Mouse (Mus musculus) erythroblast, embryonic 14.5 days (primary cell): Measurements from ENCODE around the gene Tm7sf2. TPM values are rescaled to one million over a fixed set of nuclear protein-coding genes. Genes with fewer than 3 reads are reported as not detected.

Source experiments
- H3K27me3 ChIP-seq: 2 replicates; pipeline ENCODE4 v1.6.1; 2012; ENCODE audit warnings: inconsistent platforms; ENCODE audit not compliant: control insufficient read depth
- H3K36me3 ChIP-seq: 2 replicates; pipeline ENCODE4 v1.6.1; 2012; ENCODE audit warnings: mild to moderate bottlenecking, inconsistent platforms; ENCODE audit not compliant: control insufficient read depth
- H3K4me1 ChIP-seq: 2 replicates; pipeline ENCODE4 v1.6.1; 2012; ENCODE audit warnings: inconsistent platforms; ENCODE audit not compliant: control insufficient read depth
- H3K4me3 ChIP-seq: replicated peaks from 2 replicates; pipeline ENCODE3; 2012; ENCODE audit warnings: moderate library complexity, mild to moderate bottlenecking, inconsistent platforms
- H3K9me3 ChIP-seq: 2 replicates; pipeline ENCODE4 v1.6.1; 2012; ENCODE audit warnings: low read length, inconsistent platforms, mixed read lengths; ENCODE audit not compliant: control insufficient read depth
- GATA1 ChIP-seq: IDR thresholded peaks from 2 replicates; pipeline ENCODE4 v1.6.1; 2012; ENCODE audit warnings: low read length, inconsistent platforms, mixed read lengths
- TAL1 ChIP-seq: IDR thresholded peaks from 3 replicates; pipeline ENCODE4 v1.6.1; 2012; ENCODE audit warnings: low read length, inconsistent platforms, mixed read lengths
- polyA plus RNA-seq: library from polyadenylated mRNA; stranded (reverse); fragments of >175 nt; gene quantifications from 2 replicates; pipeline ENCODE4 v1.2.3, GENCODE M21; 2012

Tm7sf2 gene
- polyA plus RNA-seq, 1 experiment: 1.4 TPM

DNA sequence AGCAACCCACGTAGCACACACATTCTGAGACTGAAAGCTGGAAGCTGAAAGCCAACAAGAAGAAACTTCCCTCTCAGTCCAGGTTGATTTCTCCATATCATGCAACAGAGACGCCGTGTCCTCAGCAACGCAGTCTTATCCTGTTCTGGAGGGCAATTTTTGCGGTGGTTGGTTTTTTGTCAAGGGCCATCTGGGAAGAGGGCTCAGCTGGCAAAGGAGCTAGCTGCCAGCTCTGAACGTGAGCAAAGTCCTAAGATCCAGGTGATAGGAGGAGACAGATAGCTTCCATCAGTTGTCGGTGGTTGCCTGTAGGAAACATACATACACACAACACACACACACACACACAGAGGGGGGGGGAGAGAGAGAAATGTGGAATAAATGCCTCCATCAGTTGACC is 29.8 kb downstream of the Tm7sf2 start:
- Histone ChIP-seq H3K9me3 (no peaks in the 10 kb centered on the region), H3K4me1 (peaks cover 4% of the 10 kb centered on the region), H3K27me3 (no peaks in the 10 kb centered on the region), H3K36me3 (no peaks in the 10 kb centered on the region; the same call in 1 of the 2 replicates), H3K4me3 (no peak overlapping the region)
- no peak for TF ChIP-seq GATA1
- TF ChIP-seq TAL1: no peak

DNA sequence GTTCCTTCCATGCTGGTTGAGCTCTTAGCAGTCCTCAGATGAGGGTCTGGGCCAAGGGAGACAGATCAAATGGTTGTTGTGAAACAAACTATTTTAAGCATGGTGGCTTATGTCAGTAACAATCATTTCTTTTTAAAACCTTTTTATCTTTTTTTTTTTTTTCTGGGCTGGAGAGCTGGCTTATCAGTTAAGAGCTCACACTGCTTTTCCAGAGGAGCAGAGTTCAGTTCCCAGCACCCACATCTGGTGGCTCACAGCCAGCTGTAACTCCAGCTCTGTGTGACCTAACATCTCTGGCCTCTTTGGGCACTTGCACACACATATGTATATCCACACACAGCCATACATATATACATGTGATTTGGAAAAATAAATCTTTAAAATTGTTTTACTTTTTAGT is 30.5 kb downstream of the Tm7sf2 start:
- Histone ChIP-seq H3K9me3 (no peaks in the 10 kb centered on the region), H3K4me1 (peaks cover 4% of the 10 kb centered on the region), H3K4me3 (no peak overlapping the region), H3K36me3 (no peaks in the 10 kb centered on the region; the same call in 1 of the 2 replicates), H3K27me3 (no peaks in the 10 kb centered on the region)
- no peak for TF ChIP-seq GATA1
- no peak for TF ChIP-seq TAL1

DNA sequence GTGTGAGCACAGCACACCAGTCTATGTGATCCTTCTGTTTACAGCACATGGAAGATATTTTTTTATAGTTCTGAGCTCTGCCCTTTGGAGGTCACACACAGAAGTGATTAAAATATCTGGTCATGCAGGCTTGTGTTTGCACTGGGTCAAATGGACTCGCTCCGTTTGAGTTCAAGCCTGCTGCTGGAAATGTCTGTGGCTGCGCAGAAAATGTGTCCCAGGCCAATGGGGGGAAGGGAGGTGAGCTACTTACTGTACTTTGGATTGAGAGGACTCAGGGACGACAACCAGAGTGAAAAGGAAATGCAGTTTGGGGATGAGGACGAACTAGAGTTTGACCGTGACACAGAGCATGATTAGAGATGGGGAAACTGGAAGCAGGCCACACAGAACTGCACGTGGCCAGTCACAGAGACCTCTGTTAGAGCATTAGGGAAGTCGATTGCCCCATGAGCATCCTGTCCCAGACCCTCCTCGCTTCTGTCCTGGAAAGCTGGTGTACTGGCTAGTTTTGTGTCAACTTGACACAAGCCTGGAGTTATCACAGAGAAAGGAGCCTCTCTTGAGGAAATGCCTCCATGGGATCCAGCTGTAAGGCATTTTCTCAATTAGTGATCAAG is 32.1 kb downstream of the Tm7sf2 start:
- H3K4me3 ChIP-seq: no peak overlapping the region
- H3K36me3 ChIP-seq: no peaks in the 10 kb centered on the region
- no peak for TF ChIP-seq TAL1
- TF ChIP-seq GATA1: no peak
- no peaks in the 10 kb centered on the region for H3K9me3 ChIP-seq
- peaks cover 1% of the 10 kb centered on the region; the same call in 1 of the 2 replicates for H3K4me1 ChIP-seq
- H3K27me3 ChIP-seq: no peaks in the 10 kb centered on the region

DNA sequence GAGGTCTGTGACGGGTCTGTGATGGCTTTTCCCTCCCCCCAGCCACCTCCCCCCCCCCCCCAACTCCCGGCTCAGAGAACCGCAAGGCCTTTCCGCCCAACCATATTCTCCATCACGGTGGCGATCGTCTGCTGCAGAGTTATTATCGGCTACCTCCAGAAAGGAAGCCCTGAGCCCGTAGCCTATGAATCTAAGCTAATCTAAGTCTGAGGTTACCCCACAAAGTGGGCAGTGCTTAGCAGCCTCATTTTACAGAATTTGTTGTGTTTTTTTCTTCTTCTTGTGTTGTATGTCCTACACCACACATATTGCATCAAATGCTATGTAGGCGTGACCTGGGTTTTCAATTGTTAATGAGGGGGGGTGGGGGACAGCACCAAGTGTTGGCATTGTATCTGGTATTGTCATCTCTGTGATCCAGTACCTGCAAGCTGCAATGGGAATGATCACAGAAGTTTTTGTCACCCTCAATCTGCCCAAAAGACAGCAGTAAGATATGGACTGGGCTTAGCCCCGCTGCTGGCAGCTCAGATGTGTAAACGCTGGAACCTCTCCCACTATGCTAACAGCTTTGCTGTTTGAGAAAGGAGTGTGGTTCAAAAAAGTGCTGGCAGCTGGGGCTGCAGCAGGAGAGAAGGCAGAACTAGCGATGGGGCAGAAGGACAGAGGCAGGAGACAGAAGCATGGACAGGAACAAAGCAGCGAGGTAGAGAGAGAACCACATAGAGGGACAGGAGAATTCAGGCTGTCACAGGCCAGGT is 37.5 kb downstream of the Tm7sf2 start:
- H3K27me3 ChIP-seq: no peaks in the 10 kb centered on the region; the same call in 1 of the 2 replicates
- no peak for TF ChIP-seq GATA1
- no peak for TF ChIP-seq TAL1
- H3K36me3 ChIP-seq: no peaks in the 10 kb centered on the region
- H3K4me3 ChIP-seq: no peak overlapping the region
- H3K9me3 ChIP-seq: no peaks in the 10 kb centered on the region
- H3K4me1 ChIP-seq: peaks cover 10% of the 10 kb centered on the region

DNA sequence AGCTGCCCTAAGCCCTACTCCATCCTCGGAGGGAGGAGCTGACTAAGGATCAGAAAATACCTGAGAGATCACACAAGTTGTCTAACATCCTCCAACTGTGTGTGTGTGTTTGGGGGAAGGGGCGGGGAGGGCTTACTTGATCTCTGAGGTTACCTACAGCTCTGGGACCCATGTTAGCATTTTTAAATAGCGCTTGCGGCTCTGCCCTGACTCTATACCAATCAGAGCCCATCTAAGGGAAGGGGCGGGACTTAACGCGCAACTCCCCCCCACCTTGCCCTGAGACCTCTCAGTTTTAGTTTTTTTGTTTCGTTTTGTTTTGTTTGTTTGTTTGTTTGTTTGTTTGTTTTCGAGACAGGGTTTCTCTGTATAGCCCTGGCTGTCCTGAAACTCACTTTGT is 38.7 kb downstream of the Tm7sf2 start:
- no peaks in the 10 kb centered on the region for H3K9me3 ChIP-seq

DNA sequence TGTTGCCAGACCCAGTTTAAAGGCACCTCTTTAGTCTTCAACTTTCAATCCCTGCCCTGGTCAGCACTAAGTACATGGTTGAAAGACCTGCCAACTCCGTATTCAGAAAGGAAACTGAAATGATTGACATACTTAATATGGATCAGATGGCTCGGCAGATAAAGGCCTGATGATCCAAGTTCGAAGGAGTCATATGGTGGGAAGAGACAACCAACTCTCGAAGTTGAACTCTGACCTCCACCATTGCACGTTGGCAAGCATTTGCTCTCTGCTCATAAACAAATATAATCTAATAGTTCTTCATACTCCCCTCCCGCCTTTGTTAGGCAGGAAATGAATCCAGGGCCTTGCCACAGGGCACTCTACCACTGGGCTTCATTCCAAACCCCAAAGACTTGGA is 39.2 kb downstream of the Tm7sf2 start:
- Histone ChIP-seq H3K27me3 (no peaks in the 10 kb centered on the region; the same call in 1 of the 2 replicates), H3K36me3 (no peaks in the 10 kb centered on the region), H3K4me1 (peaks cover 9% of the 10 kb centered on the region), H3K4me3 (no peak overlapping the region), H3K9me3 (no peaks in the 10 kb centered on the region)
- TF ChIP-seq TAL1 (no peak), GATA1 (no peak)

More for the DNA sequence above, 38.7 kb downstream of the Tm7sf2 start:
- TF ChIP-seq GATA1: no peak
- no peak for TF ChIP-seq TAL1
- H3K36me3 ChIP-seq: no peaks in the 10 kb centered on the region
- H3K4me1 ChIP-seq: peaks cover 9% of the 10 kb centered on the region
- no peaks in the 10 kb centered on the region; the same call in 1 of the 2 replicates for H3K27me3 ChIP-seq
- H3K4me3 ChIP-seq: no peak overlapping the region

DNA sequence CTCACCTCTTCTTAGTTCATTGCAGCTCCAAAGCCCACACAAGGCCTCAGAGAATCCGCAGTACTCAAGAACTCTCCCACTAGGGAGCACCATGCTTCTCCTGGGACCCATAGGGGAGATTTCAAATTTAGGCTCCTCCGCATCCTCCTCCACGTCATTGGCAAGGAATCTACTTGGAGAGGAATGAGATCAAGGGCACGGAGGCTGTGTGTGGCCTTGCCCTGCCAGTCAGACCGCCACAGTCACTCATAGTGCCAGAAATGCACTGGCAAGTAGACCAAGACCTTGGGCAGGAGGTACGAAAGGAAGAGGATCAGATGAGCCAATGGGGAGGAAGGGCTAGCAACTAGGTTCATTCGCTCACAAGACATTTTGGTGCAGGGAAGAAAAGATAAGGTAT is 44.2 kb downstream of the Tm7sf2 start:
- H3K9me3 ChIP-seq: no peaks in the 10 kb centered on the region
- TF ChIP-seq TAL1 (no peak), GATA1 (no peak)
- H3K4me1 ChIP-seq: peaks cover 6% of the 10 kb centered on the region
- H3K27me3 ChIP-seq: no peaks in the 10 kb centered on the region; the same call in 1 of the 2 replicates
- no peaks in the 10 kb centered on the region for H3K36me3 ChIP-seq
- no peak overlapping the region for H3K4me3 ChIP-seq

DNA sequence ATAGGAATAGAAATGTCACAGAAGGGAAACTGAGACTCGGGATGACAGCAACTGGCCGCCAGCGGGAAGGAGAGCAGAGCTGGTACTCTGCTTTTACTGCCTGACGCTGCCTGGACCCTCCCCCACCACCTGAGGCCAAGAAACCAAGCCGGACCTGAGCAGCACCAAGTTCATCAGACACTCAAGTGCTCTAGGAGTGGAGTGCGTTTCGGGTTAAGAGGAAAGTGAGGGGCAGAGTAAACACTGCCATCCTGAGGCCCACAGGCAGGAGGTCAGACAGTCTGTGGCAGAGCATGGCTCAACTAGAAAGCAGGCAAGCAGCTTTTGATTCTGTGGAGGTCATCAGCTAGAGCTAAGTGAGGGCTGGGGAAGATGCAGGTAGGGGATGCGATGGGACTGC is 45.1 kb downstream of the Tm7sf2 start:
- H3K27me3 ChIP-seq: no peaks in the 10 kb centered on the region; the same call in 1 of the 2 replicates
- TF ChIP-seq TAL1: no peak
- no peak for TF ChIP-seq GATA1

DNA sequence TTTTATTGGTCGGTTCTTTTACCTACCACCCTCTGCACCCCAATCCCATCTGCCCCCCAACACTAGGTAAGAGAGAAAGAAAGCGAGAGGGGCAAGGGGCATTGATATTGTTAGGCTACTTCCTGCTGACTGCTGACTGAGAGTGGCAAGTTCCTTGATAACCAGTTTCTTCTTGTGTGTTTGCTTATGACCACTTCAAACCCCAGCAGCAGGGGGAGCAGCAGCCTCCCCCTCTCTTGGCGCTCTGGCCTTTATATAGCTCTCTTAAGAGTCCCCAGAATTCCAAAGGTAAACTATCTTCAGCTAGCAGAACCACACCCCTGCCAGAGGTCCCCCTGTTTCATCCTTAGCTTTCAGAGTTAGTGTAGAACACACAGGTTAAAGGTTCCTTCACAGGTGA is 47.9 kb downstream of the Tm7sf2 start:
- H3K4me1 ChIP-seq: peaks cover 43% of the 10 kb centered on the region
- H3K36me3 ChIP-seq: peaks cover 3% of the 10 kb centered on the region; the same call in 1 of the 2 replicates
- no peaks in the 10 kb centered on the region; the same call in 1 of the 2 replicates for H3K27me3 ChIP-seq
- H3K4me3 ChIP-seq: no peak overlapping the region
- no peaks in the 10 kb centered on the region for H3K9me3 ChIP-seq
- TF ChIP-seq GATA1 (no peak), TAL1 (no peak)

More for the DNA sequence above, 45.1 kb downstream of the Tm7sf2 start:
- no peak overlapping the region for H3K4me3 ChIP-seq
- H3K9me3 ChIP-seq: no peaks in the 10 kb centered on the region
- no peaks in the 10 kb centered on the region for H3K36me3 ChIP-seq
- peaks cover 15% of the 10 kb centered on the region for H3K4me1 ChIP-seq
